Mouse (Mus musculus) brain, adult 2 months (tissue): Measurements from ENCODE around the gene Anxa1.
A peak's percentile ranks its signal among the peaks of the same experiment; 100 is the strongest.

Experiments used
- DNase-seq: peaks from one replicate; pipeline ENCODE4 v3.0.0; 2011; ENCODE audit warnings: low read depth, low spot score

Gene Anxa1

DNA sequence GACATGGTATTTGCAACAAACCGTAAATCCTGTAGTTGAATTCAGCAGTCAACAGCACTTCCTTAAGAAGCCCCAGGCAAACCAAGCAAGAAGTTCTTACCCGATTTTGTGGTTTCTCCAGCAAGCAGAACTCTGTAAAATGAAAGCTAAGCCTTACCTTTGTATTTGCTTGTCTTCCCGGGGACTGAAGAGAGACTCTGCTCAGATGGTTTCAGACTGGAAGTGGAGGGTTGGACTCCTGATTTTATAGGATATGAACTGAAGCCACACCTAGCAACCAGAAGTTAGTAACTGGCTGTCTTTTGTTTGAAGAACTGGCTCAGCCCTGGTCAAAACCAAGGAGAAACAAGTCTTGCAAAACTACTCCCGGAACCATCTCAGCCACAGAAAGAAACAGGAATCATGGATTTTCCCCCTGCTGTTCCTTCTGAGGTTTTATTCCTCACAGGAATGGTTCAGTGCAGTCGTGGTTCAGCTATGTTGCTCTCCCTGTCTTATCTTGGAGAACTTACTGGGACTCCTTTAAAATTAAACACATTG, at the start of gene Anxa1:
Gene Anxa1 (minus strand): TSS at position 490 of the 540 bp plus-strand sequence.
- no peak for DNase-seq

DNA sequence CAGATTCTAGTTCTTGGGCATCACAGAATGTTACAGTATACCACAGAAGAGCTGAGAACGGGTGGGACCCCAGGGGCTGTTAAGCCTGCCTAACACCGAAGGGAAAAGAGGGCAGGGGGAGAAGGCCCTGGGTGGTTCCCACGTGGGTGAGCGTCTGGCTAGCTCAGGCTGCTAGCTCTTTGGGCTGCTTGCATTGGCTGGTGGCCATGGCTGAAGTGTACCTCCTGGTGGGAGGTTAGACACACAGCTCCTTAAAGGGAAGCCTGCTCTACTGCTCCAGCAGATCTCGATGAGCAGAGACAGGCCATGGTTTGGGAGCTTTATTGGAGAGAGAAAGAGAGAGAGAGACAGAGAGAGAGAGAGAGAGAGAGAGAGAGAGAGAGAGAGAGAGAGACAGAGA, 46.3 kb upstream of the Anxa1 start:
- no peak for DNase-seq

DNA sequence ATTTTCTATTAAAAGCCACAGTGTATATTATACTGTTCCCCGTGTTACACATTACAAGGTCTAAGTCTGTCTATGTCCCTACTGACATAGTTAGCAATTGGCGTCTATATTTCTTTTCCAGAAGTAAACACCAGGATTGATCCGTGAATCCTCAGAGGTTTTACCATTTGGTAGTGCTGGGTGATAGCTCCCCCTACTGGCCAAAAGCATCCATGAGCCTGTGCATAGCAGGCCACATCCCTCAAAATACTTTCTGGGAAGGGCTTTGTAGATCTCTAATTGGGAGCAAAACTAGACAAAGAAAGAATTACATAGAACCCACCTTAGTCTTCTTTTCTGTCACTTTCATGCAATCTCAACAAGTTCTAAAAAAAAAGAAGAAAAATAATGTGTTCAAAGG, 43.8 kb upstream of the Anxa1 start:
- peak; percentile 79 for DNase-seq

DNA sequence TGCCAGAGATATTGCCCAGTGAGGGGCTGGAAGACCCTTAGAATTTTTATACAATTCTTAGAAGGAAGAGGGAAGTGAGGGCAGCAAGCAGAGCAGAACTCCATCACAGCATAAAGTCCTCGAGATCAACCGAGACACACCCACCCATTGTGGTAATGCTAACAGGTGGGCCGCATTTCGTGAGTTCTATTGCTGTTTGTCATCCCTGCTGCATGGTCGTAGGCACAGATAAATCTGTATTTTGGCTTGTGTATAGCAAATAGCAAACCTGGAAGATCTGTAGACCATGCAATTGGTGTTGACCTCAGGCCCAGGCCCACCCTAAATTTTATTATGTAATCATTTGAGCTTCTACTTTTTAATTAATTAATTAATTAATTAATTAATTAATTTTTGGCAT, 43.2 kb upstream of the Anxa1 start:
- DNase-seq, result no peak

DNA sequence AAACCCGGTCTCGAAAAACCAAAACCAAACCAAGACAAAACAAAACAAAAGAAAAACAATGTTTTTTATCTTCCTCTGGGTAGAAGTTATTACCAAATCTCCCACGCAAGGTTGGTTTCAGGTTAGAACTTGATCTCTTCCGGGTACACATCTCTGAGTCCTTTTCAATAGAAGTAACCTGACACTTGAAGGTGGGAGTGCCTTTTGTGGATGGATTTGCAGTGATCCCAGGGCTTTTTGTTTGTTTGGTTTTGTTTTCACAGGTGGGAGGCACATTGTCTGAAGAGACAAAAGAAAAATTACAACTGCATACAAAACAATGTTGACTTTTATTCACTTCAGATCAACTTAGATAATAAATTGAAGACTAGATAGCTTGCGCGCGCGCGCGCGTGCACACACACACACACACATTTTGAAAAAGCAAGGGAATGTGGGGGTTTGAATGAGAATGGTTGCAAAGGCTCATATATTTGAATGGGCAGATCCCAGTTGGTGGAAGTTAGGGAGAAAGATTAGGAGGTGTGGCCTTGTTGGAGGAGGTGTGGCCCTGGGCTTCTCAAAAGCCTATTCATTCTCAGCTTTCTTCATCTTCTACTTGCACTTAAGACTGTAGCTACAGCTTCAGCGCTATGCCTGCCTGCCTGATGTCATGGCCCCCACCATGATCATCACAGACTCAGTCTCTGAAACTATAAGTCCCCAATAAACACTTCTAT, 35.9 kb upstream of the Anxa1 start:
- no peak for DNase-seq

DNA sequence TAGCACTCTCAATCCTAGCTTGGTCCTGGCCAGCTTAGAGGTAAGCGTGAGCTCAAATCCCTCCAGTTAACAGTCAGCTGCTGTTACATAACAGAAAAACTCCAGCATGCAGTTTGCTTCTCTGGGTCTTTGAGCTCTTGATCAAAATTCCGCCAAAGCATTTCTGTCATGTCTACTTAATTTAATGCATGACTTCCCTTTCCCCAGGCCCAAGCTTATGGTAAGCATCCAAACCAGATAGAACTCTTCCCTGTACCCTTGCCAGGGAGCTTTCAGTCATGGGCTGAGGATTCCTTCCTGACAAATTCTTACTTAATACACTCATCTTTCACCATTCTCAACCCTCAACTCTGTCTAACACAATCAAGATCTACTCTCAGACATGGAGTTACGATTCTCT, 20.5 kb upstream of the Anxa1 start:
- no peak for DNase-seq

DNA sequence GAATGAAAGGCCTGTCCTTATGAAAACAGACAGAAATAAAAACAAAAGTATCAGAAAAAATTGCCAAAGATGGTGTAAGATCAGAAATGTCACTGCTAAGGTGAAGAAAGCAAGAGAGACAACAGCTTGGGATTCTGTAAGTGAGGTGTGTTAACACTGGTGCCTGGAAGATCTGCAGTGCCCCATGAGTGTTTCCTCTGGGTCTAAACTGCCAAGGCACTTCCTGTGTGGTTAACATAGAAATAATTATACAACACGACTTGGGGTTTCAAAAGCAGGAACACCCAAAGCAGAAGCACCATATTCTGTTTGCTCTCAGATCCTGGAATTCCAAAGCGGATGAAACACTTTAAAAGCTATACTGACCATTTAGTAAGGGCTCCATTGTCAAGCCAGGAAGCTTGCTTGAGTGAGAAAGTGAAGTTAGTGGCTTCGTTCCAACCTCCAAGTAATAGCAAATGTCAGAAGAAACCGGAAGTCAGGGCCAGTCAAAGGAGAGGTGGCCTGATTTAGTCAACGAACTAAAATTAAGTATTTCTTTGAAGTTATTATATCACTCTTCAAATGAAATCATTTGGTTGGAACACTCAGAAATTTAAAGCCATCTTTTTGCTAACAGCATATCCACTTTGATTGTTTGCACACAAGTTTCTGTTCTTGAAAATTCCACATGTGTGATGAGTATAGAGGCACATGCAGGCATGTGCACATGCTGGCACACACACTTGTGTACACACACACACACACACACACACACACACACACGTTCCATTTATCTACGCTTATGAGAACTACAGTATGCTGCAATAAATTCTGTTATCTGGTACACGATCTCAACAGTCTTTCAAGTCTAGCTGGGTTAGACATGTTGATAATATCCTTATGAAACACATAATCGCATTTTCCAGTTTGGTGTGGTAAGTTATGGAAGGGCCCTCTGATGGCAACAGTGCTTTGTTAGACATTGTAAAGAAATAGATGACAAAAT, 19.1 kb upstream of the Anxa1 start:
- DNase-seq, result no peak

DNA sequence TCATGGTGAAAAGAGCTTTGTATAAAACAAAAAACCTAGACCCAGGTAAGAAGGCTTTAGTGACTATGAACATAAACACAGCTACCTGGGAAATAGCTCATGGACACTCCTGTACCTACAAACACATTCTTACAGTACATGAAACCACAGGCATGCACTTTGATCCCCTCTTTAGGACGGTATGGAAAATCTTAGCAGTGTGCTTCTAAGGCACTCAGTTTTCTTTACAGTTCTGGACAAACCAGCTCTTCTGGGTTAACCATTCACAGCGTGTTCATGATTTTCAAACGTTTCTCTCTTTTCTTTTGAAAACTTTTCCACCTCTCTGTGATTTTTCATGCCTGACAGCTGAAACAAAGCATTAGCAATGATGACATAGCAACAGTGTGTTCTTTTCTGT, 15.7 kb upstream of the Anxa1 start:
- DNase-seq, result no peak

DNA sequence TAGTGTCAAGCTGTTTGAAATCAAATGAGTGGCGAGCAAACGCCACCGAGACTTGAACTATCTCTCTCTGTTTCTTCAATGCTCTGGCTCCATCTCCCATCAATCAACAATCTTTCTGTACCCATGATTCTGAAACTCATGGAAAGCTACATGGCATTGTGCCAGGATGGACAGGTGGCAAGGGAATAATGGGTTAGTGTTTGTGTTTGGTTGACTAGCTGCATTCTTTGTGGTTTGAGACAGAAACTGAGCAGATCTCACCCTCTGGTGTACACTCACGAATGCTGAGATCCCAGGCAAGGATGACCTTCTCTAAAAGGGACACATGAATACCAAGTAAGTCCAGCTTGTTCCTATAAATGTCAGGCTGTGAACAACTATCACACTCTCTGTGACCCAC, 14.3 kb upstream of the Anxa1 start:
- peak; percentile 90 for DNase-seq

DNA sequence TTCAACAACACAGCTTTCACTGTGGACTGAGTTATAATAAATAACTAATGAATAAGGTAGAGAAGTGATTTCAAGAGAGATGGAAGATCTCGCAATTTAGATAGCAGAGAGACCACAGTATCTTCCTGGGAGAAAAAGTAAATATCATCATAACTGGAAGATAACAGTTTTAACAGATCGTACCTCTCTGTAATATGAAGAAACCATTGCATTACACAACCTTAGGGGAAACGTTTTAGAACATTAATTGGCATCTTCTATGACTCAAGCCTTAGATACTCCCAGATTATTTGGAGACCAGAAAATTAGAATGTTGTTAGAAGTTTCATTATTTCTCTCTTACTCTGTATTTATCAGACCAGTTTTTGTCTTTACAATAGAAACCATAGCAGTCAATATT, 13.0 kb upstream of the Anxa1 start:
- no peak for DNase-seq

DNA sequence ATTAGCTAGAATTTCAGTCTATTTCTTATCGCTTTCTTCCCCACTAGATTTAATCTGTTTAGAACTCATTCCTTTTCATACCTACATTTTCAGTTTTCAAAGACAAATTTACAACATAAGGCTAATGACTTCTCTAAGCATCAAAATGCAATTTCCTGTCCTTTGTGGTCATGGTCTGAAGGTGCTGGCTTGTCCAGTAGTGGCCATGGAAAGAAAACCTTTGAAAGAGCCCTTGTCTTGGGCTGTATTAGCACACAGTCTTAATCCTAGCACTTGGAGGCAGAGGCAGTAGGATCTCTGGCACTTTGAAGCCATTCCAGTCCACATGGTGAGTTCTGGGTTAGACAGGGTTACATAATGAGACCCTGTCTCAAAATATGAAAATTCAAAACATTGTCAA, 12.5 kb upstream of the Anxa1 start:
- DNase-seq, result no peak

DNA sequence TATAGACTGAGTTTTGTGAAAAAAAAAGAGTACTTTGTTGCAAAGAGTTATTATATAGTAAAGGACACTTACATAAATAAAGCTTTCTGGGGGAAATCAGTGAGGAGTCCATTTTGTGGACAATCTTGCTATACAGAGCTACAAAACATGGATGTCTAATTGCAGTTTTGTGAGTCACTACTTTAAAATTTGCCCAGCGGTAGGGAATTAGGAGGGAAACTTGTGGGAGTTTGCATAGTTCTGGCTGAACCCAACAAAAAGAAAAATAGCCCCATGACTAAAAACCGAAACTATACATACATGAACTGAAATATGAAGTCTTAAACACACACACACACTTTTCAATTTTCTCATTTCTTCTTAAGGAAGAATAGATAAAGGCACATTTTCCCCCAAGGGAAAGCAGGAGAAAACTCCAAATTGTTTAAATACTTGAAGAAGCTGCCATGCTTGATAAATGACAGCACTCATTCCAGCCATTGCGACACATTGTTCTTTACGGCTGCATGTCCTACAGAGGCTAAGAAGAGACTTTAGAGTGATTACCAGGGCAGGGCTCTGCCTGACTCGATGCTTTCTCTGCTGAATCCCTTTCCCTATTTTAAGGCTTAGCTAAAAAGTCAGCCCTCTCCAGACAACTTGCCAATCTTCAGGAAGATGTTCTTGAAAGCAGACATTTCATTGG, 11.9 kb upstream of the Anxa1 start:
- no peak for DNase-seq

DNA sequence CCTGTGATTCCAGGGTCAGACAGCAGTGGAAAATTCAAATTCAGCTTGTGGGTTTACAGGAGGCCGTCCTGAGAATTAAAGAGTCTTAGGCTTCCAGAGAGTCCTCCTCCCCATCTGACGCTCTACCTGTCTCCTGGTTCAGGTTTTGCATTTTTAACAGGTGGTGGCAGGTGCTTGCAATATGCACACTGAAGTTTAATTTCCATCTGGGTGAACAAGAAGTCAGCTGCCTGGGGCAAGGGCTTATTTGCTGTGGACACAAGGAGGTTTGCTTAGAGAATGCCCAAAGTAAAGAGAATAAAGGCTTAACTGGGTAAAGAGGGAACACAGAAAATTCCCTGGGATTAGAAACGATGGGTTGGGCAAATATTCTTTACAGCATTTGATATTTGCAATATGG, 11.2 kb upstream of the Anxa1 start:
- DNase-seq, result peak; percentile 52

DNA sequence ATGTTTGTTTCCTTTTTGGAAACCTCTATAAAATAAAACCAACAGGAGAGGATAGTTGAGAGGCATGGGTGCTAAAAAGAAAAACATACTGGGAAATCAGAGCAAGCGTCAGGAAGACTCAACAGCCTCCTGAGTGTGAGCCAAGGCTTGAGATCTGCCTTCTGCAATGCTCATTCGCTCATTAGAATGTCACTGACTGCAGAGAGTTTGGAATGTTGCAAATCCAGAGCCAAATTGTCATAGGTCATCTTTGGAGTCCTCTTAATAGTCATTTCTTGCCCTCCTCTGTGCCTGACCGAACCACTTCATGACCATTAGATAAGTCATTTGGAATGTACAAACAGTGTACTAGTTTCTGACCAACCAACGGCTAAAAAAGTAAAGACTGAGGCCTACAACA, 8.4 kb upstream of the Anxa1 start:
- DNase-seq, result no peak

DNA sequence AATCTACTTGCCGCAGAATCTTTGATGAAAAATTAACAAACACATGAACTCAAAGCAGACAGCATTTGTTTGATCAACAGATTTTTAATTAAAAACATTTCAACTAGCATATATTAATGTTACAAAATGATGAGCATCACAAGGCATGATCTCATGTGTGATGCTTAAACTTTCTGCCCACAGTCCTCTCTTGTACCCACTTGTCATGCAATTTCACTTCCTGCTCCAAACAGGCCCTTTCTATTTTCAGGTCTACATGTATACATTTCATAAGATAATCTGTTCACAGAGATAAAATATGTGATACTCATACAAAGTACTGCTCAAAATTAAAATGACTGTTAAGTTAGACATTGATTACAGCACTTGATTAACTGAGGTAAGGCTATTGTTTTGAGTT, 6.3 kb upstream of the Anxa1 start:
- DNase-seq, result no peak

DNA sequence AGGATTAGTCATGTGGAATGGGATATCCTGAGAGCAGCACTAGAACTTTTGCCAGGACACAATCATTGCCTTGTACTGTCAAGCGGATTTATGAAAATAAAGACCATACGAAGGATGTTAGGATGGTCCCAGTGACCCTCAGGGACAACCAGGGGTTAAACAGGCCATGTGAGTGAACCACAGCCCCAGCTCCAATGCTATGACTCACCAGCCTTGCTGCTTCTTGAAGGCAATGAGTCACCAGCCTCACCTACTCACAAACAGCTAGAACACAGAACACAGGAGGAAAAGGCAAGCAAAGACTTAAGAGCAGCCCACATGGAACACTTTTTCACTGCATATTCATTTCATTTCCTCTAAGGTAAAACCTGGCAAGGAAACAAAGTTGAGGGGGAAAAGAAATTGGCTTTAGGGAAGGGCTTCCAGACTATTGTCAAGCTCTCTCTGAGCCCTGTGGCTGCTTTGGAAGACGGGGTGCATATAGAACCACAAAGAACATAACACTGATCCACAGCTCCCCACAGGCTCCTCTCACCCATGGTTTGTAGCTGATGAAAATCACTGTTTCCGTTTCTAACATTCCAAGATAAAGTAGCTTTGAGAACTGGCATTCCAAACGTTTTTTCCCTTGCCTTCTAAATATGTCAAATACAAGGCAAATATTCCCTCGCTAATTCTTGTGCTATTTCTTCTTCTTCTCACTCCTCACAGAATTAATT, 3.0 kb upstream of the Anxa1 start:
- DNase-seq, result peak; percentile 90

DNA sequence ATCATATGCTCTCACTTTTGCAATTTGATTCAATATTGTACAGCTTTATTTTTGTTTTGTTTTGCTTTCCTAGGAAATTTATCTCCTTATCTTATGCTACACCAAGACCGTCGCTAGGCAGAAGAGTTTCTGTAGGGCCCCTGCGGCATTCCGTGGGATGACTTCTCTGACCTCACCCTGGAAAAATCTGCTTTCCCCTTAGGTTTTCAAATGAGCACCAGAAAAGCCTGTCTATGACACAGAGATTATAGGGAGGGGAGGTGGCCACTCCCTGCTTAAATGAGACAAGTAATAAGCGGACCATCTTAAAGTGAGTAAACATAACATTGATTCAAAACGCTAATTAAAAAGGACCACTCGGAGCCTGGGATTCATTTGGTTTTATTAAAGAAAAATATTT, 1.0 kb downstream of the Anxa1 start:
- DNase-seq, result no peak

DNA sequence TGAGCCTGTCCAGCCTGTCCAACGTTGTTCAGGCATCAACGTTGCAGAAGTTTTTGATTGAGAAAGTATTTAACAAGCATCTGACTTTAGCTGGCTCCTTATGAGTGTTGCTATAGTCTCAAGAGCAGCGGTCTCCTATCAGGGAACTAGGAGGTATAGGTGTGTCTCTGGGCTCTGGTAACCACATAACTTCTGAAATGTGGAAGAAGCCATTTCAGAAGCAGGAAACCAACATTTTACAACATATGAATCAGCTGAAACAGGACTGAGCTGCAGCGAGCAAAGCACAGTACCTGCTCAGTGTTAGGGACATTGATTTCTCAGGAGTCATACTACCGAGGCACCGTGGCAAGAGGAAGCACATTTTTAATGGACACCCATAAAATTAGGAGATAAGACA, 1.5 kb downstream of the Anxa1 start:
- no peak for DNase-seq

DNA sequence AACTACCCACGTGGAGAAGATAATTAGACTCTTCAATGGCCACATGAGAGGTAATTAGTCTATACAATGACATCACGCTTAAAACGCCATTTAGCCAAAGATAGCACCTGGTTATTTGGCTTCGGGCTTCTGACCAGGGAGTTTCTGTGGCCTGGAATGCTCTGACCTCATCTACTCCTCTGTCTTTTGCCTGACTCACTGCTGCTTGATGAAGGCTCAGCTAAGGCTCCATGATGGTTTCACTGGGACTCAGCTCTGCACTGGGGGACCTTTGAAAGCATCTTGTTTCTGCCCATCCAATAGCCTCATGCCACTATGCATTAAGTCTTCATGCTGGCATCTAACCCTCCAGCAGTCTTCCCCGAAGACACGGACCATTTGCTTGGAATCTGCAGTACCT, 2.5 kb downstream of the Anxa1 start:
- no peak for DNase-seq

DNA sequence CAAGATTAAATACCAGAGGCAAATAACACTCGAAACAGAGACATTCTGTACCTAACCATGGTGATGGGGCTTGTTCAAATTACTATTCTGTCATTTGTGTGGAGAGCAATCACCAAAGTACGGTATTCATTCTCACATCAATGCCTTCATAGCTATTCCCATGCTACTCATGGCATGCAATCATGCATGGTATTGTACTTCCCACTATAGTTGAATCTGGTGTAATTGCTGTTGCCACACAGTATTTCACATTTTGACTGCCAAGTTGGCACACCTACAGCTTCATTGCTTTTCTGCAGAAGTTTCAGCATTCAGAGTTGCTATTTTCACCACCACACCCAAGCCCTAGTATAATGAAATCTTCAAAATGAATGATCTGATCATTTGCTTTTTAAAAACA, 4.4 kb downstream of the Anxa1 start:
- DNase-seq, result peak; percentile 48

DNA sequence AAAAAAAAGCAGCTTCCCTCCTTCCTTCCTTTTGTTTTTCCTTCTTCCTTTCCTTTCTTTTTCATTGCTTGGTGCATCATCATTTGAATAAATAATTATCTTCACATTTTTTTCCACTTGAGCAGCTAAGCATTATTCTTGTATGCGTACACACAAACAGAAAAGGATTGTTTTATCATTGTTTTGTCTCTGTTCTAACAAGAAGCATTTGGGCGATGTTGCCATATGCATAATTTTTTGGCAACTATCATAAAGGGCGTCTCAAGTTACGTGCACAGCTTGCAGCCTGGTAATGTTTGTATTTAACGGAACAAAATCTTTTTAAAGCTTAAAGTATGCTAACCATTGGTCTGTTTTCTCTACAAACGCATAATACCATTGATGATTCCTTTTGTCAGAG, 5.1 kb downstream of the Anxa1 start:
- peak; percentile 41 for DNase-seq
